Mouse (Mus musculus): ENCODE results near the gene Cnot10. TPM values are rescaled to one million over a fixed set of nuclear protein-coding genes. Genes with fewer than 3 reads are reported as not detected.
"Not testable (repeated sequence)": the region's sequence is repeated elsewhere in the genome, so short reads cannot be mapped to it uniquely, and the experiment has no call there.

Gene Cnot10
- polyA plus RNA-seq, 1 experiment from 2014 or later, result 74.7 TPM

DNA sequence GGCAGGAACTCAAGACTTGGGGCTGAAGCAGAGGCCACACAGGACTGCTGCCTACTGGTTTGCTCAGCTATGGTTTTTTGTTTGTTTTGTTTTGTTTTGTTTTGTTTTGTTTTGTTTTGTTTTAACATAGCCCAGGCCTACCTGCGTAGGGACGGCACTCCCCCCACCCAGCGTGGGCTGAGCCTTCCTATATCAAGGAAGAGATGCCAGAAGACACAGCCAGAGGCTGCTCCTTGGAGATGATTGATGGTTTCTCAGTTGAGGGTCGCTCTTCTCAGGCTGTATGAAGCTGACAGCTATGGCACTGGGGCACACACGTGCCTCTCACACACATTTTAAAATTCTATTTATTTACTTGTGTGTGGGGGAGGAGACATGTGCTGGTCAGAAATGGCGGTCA is 21.0 kb upstream of the Cnot10 start:
- H3K4me2 ChIP-seq (replicated peaks; ENCODE audit: low read depth, low read length), result no peak overlapping the region
- H3K4me3 ChIP-seq (ENCODE audit: low read length), result no peak overlapping the region
- H3K36me3 ChIP-seq (ENCODE audit: control insufficient read depth, insufficient read depth, low read length), result no peaks in the 10 kb centered on the region
- H3K9ac ChIP-seq (ENCODE audit: low read depth, low read length), result no peak overlapping the region
- no peak overlapping the region for H3K27ac ChIP-seq (ENCODE audit: low read depth, low read length)
- H3K9me3 ChIP-seq (ENCODE audit: control insufficient read depth, low read length), result no peaks in the 10 kb centered on the region
- no peak for ATAC-seq (ENCODE audit: low FRiP score, low TSS enrichment)
- H3K4me1 ChIP-seq (ENCODE audit: control insufficient read depth, insufficient read depth, low read length), result no peaks in the 10 kb centered on the region
- WGBS, result 50% methylated on average over 6 of the region's 6 CpGs
- no peaks in the 10 kb centered on the region for H3K27me3 ChIP-seq (ENCODE audit: control insufficient read depth, insufficient read depth, low read length)

DNA sequence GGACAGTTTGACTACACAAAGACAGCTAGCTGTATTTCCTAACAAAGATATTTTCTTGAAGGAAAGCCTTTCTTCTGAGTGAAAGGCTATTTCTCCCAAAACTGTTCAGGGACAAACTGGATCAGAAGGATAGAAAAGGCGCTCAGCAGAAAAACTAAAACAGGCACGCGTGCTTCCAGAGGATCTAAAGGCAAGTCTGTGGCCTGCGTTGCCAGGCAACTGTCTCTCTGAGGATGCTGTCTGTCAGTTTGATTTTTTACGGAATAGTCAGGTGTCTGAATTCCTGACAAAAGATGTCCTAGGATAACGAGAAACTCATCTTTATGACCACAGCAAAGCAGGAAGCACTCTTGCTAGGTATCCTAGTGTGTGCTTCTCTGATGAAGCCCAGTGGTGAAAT is 20.5 kb upstream of the Cnot10 start:
- 92% methylated on average over 6 of the region's 6 CpGs for WGBS
- ATAC-seq (ENCODE audit: low FRiP score, low TSS enrichment), result no peak
- Histone ChIP-seq H3K9me3 (ENCODE audit: control insufficient read depth, low read length) (no peaks in the 10 kb centered on the region), H3K9ac (ENCODE audit: low read depth, low read length) (no peak overlapping the region), H3K27ac (ENCODE audit: low read depth, low read length) (no peak overlapping the region), H3K4me1 (ENCODE audit: control insufficient read depth, insufficient read depth, low read length) (no peaks in the 10 kb centered on the region), H3K36me3 (ENCODE audit: control insufficient read depth, insufficient read depth, low read length) (no peaks in the 10 kb centered on the region), H3K4me3 (ENCODE audit: low read length) (no peak overlapping the region), H3K4me2 (replicated peaks; ENCODE audit: low read depth, low read length) (no peak overlapping the region), H3K27me3 (ENCODE audit: control insufficient read depth, insufficient read depth, low read length) (no peaks in the 10 kb centered on the region)

DNA sequence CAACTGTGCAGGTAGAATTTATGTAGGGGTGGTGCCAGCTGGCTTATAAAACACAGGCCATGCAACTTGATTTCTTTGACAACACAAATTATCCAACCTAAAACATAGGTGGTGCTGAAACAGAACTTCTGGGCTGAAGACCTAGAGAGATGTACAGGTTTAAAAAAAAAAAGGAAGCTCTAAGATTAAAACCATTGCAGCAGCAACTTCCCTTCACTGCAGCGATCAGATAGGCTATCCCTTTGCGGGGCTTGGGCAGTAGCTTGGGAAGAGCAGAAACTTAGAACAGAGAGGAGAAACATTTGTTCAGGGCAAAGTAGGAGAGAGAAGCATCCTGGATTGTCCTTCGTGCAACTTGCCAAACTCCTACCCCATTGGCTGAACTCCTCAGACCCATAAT is 16.7 kb upstream of the Cnot10 start:
- WGBS, result 70% methylated on average over 3 of the region's 3 CpGs
- H3K36me3 ChIP-seq (ENCODE audit: control insufficient read depth, insufficient read depth, low read length), result no peaks in the 10 kb centered on the region

DNA sequence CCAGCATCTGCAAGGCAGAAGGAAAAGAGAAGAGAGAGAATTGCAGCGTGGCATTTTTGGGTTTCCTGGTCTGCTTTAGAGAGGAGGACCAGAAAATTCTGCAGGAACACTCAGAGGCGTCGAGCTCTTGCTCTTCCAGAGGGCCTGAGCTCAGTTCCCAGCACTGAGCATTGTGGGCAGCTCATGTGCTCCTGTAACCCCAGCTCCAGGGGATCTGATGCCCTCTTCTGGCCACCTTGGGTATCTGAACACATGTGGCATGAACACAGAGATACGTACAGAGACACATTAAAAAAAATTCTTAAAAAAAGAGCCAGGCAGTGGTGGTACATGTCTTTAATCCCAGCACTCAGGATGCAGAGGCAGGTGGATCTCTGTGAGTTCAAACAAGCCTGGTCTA is 15.4 kb upstream of the Cnot10 start:
- Histone ChIP-seq H3K4me3 (ENCODE audit: low read length) (no peak overlapping the region), H3K36me3 (ENCODE audit: control insufficient read depth, insufficient read depth, low read length) (no peaks in the 10 kb centered on the region), H3K9ac (ENCODE audit: low read depth, low read length) (no peak overlapping the region), H3K27me3 (ENCODE audit: control insufficient read depth, insufficient read depth, low read length) (0 out of 2 replicates have a peak, but pooled peaks cover 3% of the 10 kb centered on the region), H3K9me3 (ENCODE audit: control insufficient read depth, low read length) (no peaks in the 10 kb centered on the region), H3K4me2 (replicated peaks; ENCODE audit: low read depth, low read length) (no peak overlapping the region), H3K27ac (ENCODE audit: low read depth, low read length) (no peak overlapping the region), H3K4me1 (ENCODE audit: control insufficient read depth, insufficient read depth, low read length) (no peaks in the 10 kb centered on the region)
- ATAC-seq (ENCODE audit: low FRiP score, low TSS enrichment), result no peak
- 91% methylated on average over 4 of the region's 4 CpGs for WGBS

More for the DNA sequence above, 16.7 kb upstream of the Cnot10 start:
- no peak overlapping the region for H3K4me3 ChIP-seq (ENCODE audit: low read length)
- no peak overlapping the region for H3K9ac ChIP-seq (ENCODE audit: low read depth, low read length)
- H3K27me3 ChIP-seq (ENCODE audit: control insufficient read depth, insufficient read depth, low read length), result 0 out of 2 replicates have a peak, but pooled peaks cover 3% of the 10 kb centered on the region
- ATAC-seq (ENCODE audit: low FRiP score, low TSS enrichment), result no peak
- H3K4me2 ChIP-seq (replicated peaks; ENCODE audit: low read depth, low read length), result no peak overlapping the region
- H3K27ac ChIP-seq (ENCODE audit: low read depth, low read length), result no peak overlapping the region
- H3K4me1 ChIP-seq (ENCODE audit: control insufficient read depth, insufficient read depth, low read length), result no peaks in the 10 kb centered on the region
- no peaks in the 10 kb centered on the region for H3K9me3 ChIP-seq (ENCODE audit: control insufficient read depth, low read length)

DNA sequence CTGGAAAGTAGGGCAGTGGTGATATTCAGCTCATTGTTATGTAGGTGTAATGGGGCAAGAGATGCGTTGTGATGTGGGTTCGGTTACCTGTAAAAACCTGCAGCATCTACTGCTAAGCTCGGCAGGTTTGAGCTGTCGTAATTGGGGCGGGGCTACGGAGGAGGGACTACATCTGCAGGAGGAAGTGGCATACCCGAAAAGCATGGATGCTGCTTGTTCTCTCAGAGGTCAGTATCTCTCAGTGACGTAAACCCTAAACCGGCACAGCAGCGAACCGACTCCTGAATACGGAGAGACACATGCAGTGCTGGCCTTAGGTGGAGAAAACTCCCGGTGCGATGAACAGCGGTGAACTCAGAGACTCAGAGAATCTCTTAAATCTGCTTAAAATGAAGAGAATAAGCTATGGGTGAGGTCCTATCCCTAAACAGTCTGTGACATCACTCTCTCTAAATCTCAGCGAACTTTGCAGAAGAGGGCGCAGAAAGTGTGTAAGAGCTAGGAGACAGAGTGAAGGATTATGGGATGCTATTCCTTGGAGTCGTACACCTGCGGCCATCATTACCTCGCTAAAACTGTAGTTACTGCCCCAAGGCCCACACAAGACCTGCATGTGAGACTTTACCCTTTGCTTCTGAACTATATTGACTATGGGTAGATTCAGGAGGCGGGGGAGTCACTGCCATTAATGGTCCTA is 11.1 kb upstream of the Cnot10 start:
- H3K4me2 ChIP-seq (replicated peaks; ENCODE audit: low read depth, low read length), result 0 out of 2 replicates have a peak overlapping the region, but pooled peaks have one; percentile 21
- no peaks in the 10 kb centered on the region for H3K9me3 ChIP-seq (ENCODE audit: control insufficient read depth, low read length)
- ATAC-seq (ENCODE audit: low FRiP score, low TSS enrichment), result no peak
- H3K27ac ChIP-seq (ENCODE audit: low read depth, low read length), result no peak overlapping the region
- 47% methylated on average over 21 of the region's 21 CpGs for WGBS
- no peak overlapping the region for H3K4me3 ChIP-seq (ENCODE audit: low read length)
- H3K27me3 ChIP-seq (ENCODE audit: control insufficient read depth, insufficient read depth, low read length), result 0 out of 2 replicates have a peak, but pooled peaks cover 3% of the 10 kb centered on the region
- H3K4me1 ChIP-seq (ENCODE audit: control insufficient read depth, insufficient read depth, low read length), result no peaks in the 10 kb centered on the region
- H3K36me3 ChIP-seq (ENCODE audit: control insufficient read depth, insufficient read depth, low read length), result no peaks in the 10 kb centered on the region
- no peak overlapping the region for H3K9ac ChIP-seq (ENCODE audit: low read depth, low read length)

DNA sequence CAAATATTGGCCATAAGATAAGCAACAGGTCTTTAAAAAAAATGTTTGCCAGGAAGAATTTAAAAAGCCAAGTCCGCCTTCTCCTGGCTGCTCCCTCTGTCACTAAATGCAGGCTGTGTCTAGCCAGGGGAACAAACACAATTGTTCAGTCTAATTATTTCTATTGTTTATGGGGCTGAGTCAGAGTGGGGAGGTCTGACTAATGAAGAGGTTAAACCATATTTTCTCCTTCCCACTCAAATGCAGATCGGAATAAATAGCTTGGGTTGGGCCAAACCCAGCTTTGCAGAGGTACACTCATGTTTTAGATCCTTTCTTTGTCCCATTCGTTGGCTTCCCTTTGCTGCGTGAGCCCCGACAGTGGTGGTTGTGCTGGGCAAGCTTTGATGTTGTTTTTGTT is 9.4 kb upstream of the Cnot10 start:
- H3K9ac ChIP-seq (ENCODE audit: low read depth, low read length), result no peak overlapping the region
- no peak for ATAC-seq (ENCODE audit: low FRiP score, low TSS enrichment)
- no peaks in the 10 kb centered on the region for H3K27me3 ChIP-seq (ENCODE audit: control insufficient read depth, insufficient read depth, low read length)
- H3K4me3 ChIP-seq (ENCODE audit: low read length), result no peak overlapping the region
- no peaks in the 10 kb centered on the region for H3K4me1 ChIP-seq (ENCODE audit: control insufficient read depth, insufficient read depth, low read length)
- H3K27ac ChIP-seq (ENCODE audit: low read depth, low read length), result no peak overlapping the region
- no peaks in the 10 kb centered on the region for H3K9me3 ChIP-seq (ENCODE audit: control insufficient read depth, low read length)
- H3K36me3 ChIP-seq (ENCODE audit: control insufficient read depth, insufficient read depth, low read length), result no peaks in the 10 kb centered on the region
- H3K4me2 ChIP-seq (replicated peaks; ENCODE audit: low read depth, low read length), result no peak overlapping the region
- 65% methylated on average over 5 of the region's 5 CpGs for WGBS

DNA sequence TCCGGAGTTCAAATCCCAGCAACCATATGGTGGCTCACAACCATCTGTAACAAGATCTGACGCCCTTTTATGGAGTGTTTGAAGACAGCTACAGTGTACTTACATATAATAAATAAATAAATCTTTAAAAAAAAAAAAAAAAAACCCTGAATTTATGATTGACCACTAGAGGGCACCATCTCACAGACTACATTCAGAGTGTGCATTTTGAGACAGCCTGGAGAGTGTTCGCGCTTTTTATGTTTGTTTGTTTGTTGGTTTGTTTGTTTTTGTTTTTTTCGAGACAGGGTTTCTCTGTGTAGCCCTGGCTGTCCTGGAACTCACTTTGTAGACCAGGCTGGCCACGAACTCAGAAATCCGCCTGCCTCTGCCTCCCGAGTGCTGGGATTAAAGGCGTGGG is 8.5 kb upstream of the Cnot10 start:
- H3K9ac ChIP-seq (ENCODE audit: low read depth, low read length); H3K4me1 ChIP-seq (ENCODE audit: control insufficient read depth, insufficient read depth, low read length); ATAC-seq (ENCODE audit: low FRiP score, low TSS enrichment); H3K4me2 ChIP-seq (replicated peaks; ENCODE audit: low read depth, low read length); H3K27me3 ChIP-seq (ENCODE audit: control insufficient read depth, insufficient read depth, low read length); H3K9me3 ChIP-seq (ENCODE audit: control insufficient read depth, low read length); H3K27ac ChIP-seq (ENCODE audit: low read depth, low read length); H3K4me3 ChIP-seq (ENCODE audit: low read length); H3K36me3 ChIP-seq (ENCODE audit: control insufficient read depth, insufficient read depth, low read length): not testable (repeated sequence)
- 49% methylated on average over 8 of the region's 9 CpGs for WGBS

DNA sequence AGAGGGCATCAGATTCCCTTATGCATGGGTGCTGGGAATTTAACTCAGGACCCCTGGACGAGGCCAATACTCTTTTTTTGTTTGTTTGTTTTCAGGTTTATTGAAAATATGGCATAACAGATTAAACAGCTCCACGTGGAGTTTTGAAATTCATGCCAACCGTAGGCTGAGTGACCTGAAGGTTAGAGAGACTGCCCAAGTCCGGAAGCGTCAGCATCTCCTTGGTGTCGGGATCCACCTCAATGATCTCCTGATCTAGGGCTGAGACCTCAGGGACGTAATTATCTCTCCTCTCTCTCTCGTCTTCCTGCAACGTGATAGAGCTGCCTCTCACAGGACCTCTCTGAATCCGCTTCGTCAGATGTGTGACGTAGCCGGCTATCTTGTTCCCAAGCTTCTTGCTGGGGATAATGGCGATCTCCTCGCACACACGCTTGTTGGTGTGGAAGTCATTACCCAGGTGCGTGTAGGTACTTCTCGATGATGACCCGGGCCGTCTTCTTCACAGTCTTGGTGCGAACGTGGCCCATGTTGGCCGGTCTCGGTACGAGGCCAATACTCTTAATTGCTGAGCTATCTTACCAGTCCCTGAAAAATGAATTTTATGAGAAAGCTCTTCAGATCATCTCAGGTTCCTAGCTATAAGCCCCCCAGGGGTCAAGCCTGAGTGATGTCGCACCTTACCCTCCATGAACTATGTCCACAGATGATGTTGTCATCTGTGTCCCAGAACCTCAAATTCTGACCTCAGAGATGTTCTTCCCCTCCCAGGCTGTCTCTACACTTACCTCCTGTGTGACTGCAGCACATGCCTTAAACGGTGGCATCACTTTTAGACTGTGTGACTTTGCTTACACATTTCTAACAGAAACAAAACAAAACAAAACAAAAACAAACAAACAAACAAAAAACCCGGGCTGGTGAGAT is 7.8 kb upstream of the Cnot10 start:
- Histone ChIP-seq H3K4me1 (ENCODE audit: control insufficient read depth, insufficient read depth, low read length) (no peaks in the 10 kb centered on the region), H3K9ac (ENCODE audit: low read depth, low read length) (no peak overlapping the region), H3K36me3 (ENCODE audit: control insufficient read depth, insufficient read depth, low read length) (no peaks in the 10 kb centered on the region), H3K4me2 (replicated peaks; ENCODE audit: low read depth, low read length) (no peak overlapping the region), H3K9me3 (ENCODE audit: control insufficient read depth, low read length) (no peaks in the 10 kb centered on the region), H3K27ac (ENCODE audit: low read depth, low read length) (no peak overlapping the region), H3K4me3 (ENCODE audit: low read length) (no peak overlapping the region), H3K27me3 (ENCODE audit: control insufficient read depth, insufficient read depth, low read length) (no peaks in the 10 kb centered on the region)
- WGBS, result 81% methylated on average over 28 of the region's 28 CpGs
- no peak for ATAC-seq (ENCODE audit: low FRiP score, low TSS enrichment)
